Mouse (Mus musculus): ENCODE measurements at regions not wholly inside any gene's neighbourhood (a gene's known extent, or its start where the extent isn't known, plus 50 kb on each side); places are given as distances from the start of the nearest gene placed in this dataset.

DNA sequence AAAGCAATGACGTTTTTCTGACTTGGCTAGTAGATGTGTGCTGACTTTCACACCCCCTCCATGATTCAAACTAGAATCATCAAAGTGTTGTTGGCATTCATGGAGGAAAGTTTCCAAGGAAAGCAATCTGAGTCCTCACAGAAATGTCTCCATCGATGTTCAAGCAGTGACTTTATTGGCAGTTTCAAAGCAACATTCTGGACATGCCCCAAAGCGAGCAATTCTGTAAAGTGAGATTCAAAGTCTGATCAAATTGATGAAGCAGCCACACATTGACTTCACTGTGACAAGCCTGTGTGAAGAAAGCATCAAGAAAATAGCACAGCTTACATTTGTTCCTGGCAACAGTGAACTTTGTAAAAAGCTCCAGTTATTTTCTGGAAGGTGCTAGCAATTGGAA is 625.3 kb upstream of the Sorcs1 start:
- no peak for TF ChIP-seq CTCF (conservative IDR thresholded peaks at IDR 0.05; ENCODE audit: low read length)
- TF ChIP-seq POU5F1 (IDR thresholded peaks at IDR 0.05; ENCODE audit: borderline replicate concordance, low read length), result no peak
- TF ChIP-seq NANOG (IDR thresholded peaks at IDR 0.05; ENCODE audit: borderline replicate concordance, low read length), result no peak
